Mouse (Mus musculus): ENCODE measurements around the gene Gm49384. TPM values are rescaled to one million over a fixed set of nuclear protein-coding genes. Genes with fewer than 3 reads are reported as not detected.

Gene Gm49384
- polyA plus RNA-seq, 1 experiment from 2014 or later = 8.7 TPM

DNA sequence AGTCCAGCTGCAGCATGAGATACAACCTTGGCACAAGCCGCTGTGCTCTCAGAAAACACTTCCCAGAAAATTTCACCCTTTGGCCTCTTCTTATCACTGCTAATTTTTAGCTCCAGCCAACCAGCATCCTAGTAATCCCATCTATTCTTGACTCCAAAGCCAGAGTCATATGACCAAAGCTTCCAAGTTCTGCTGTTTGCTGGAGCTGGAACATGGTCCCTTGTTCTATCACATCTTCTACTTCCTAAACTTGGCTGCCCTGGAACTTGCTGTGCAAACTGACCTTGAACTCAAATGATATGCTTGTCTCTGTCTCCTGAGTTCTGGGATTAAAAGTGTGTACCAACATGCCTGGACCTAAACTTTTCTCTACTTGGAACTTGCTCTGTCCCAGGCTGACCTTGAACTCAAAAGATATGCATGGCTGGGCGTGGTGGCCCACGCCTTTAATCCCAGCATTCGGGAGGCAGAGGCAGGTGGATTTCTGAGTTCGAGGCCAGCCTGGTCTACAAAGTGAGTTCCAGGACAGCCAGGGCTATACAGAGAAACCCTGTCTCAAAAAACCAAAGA, 56.8 kb downstream of the Gm49384 start:
- no peak for TF ChIP-seq EP300 (optimal IDR thresholded peaks at IDR 0.05)
- TF ChIP-seq CTCF (IDR thresholded peaks at IDR 0.05; ENCODE audit: low read depth) = no peak
- no peak for DNase-seq (ENCODE audit: low spot score)
- H3K9ac ChIP-seq (ENCODE audit: low read length) = no peak overlapping the region
- ATAC-seq (ENCODE audit: low FRiP score, low TSS enrichment) = no peak
- H3K27me3 ChIP-seq (ENCODE audit: control insufficient read depth, insufficient read depth, low read length) = no peaks in the 10 kb centered on the region
- WGBS = 90% methylated on average over 5 of the region's 5 CpGs
- H3K4me1 ChIP-seq (replicated peaks; ENCODE audit: control insufficient read depth, insufficient read depth) = no peaks in the 10 kb centered on the region
- H3K36me3 ChIP-seq (ENCODE audit: control insufficient read depth, insufficient read depth, low read length) = no peaks in the 10 kb centered on the region
- no peaks in the 10 kb centered on the region for H3K9me3 ChIP-seq (ENCODE audit: control insufficient read depth, low read length)
- no peak overlapping the region for H3K27ac ChIP-seq (replicated peaks)
- no peak overlapping the region for H3K4me2 ChIP-seq (replicated peaks; ENCODE audit: low read depth)
- no peak overlapping the region for H3K4me3 ChIP-seq (ENCODE audit: low read depth, low read length)

- Histone ChIP-seq H3K9ac (ENCODE audit: low read length) (no peak overlapping the region), H3K4me1 (replicated peaks; ENCODE audit: control insufficient read depth, insufficient read depth) (no peaks in the 10 kb centered on the region), H3K9me3 (ENCODE audit: control insufficient read depth, low read length) (no peaks in the 10 kb centered on the region), H3K4me2 (replicated peaks; ENCODE audit: low read depth) (no peak overlapping the region), H3K27me3 (ENCODE audit: control insufficient read depth, insufficient read depth, low read length) (no peaks in the 10 kb centered on the region), H3K27ac (replicated peaks) (no peak overlapping the region), H3K36me3 (ENCODE audit: control insufficient read depth, insufficient read depth, low read length) (no peaks in the 10 kb centered on the region), H3K4me3 (ENCODE audit: low read depth, low read length) (no peak overlapping the region)
- no peak for TF ChIP-seq EP300 (optimal IDR thresholded peaks at IDR 0.05)
- TF ChIP-seq CTCF (IDR thresholded peaks at IDR 0.05; ENCODE audit: low read depth) = no peak
- ATAC-seq (ENCODE audit: low FRiP score, low TSS enrichment) (no peak), DNase-seq (ENCODE audit: low spot score) (no peak)
- WGBS = 73% methylated on average over 6 of the region's 6 CpGs
Measured at GRCm38 (mm10) chr12:69143460-69143859, 60.6 kb downstream of the Gm49384 start.

- TF ChIP-seq EP300 (optimal IDR thresholded peaks at IDR 0.05) (no peak), CTCF (IDR thresholded peaks at IDR 0.05; ENCODE audit: low read depth) (no peak)
- no peak overlapping the region for H3K4me2 ChIP-seq (replicated peaks; ENCODE audit: low read depth)
- H3K27ac ChIP-seq (replicated peaks) = no peak overlapping the region
- no peaks in the 10 kb centered on the region for H3K4me1 ChIP-seq (replicated peaks; ENCODE audit: control insufficient read depth, insufficient read depth)
- ATAC-seq (ENCODE audit: low FRiP score, low TSS enrichment) (no peak), DNase-seq (ENCODE audit: low spot score) (no peak)
- no peak overlapping the region for H3K9ac ChIP-seq (ENCODE audit: low read length)
- WGBS = 85% methylated on average over 7 of the region's 7 CpGs
- H3K27me3 ChIP-seq (ENCODE audit: control insufficient read depth, insufficient read depth, low read length) = no peaks in the 10 kb centered on the region
- H3K4me3 ChIP-seq (ENCODE audit: low read depth, low read length) = no peak overlapping the region
- H3K9me3 ChIP-seq (ENCODE audit: control insufficient read depth, low read length) = no peaks in the 10 kb centered on the region
- no peaks in the 10 kb centered on the region for H3K36me3 ChIP-seq (ENCODE audit: control insufficient read depth, insufficient read depth, low read length)
Measured at GRCm38 (mm10) chr12:69139841-69140240, 64.2 kb downstream of the Gm49384 start.

Small RNA genes lying within 50 kb of the gene (microRNA-seq; reads per million reads assigned to microRNA genes)
- gene Gm47287 (not detected), gene Gm47295 (not detected)

Other genes with a start within 250 kb of the Gm49384 start
- 1,988 and 2,229 TPM in 2 replicates for gene Rps29, start 45.1 kb downstream of the Gm49384 start, polyA plus RNA-seq (2015; fragmentation: Nextera tagmentation; extraction: Ambion mirVana)
- gene Lrr1, start 35.5 kb downstream of the Gm49384 start, polyA plus RNA-seq (2015; fragmentation: Nextera tagmentation; extraction: Ambion mirVana) = 4.3 and 5.2 TPM in 2 replicates
- 843 and 974 TPM in 2 replicates for gene Rpl36al, start 20.2 kb downstream of the Gm49384 start, polyA plus RNA-seq (2015; fragmentation: Nextera tagmentation; extraction: Ambion mirVana)
- gene Mgat2, start 20.1 kb downstream of the Gm49384 start, polyA plus RNA-seq (2015; fragmentation: Nextera tagmentation; extraction: Ambion mirVana) = 52.3 and 54.4 TPM in 2 replicates
- gene Gm49383, start 7.2 kb downstream of the Gm49384 start, polyA plus RNA-seq (2015; fragmentation: Nextera tagmentation; extraction: Ambion mirVana) = 6.9 and 10.3 TPM in 2 replicates
- gene Dnaaf2, start 5.8 kb downstream of the Gm49384 start, polyA plus RNA-seq (2015; fragmentation: Nextera tagmentation; extraction: Ambion mirVana) = 4.0 and 5.2 TPM in 2 replicates
- gene Pole2, start 23.9 kb upstream of the Gm49384 start, polyA plus RNA-seq (2015; fragmentation: Nextera tagmentation; extraction: Ambion mirVana) = 8.0 and 9.0 TPM in 2 replicates
- gene Klhdc1, start 36.9 kb upstream of the Gm49384 start, polyA plus RNA-seq (2015; fragmentation: Nextera tagmentation; extraction: Ambion mirVana) = 20.2 and 20.4 TPM in 2 replicates
- gene Klhdc2, start 92.4 kb upstream of the Gm49384 start, polyA plus RNA-seq (2015; fragmentation: Nextera tagmentation; extraction: Ambion mirVana) = 60.6 and 61.6 TPM in 2 replicates
- 46.5 and 50.0 TPM in 2 replicates for gene Nemf, start 152.9 kb upstream of the Gm49384 start, polyA plus RNA-seq (2015; fragmentation: Nextera tagmentation; extraction: Ambion mirVana)
- 97.8 and 116 TPM in 2 replicates for gene Arf6, start 167.9 kb upstream of the Gm49384 start, polyA plus RNA-seq (2015; fragmentation: Nextera tagmentation; extraction: Ambion mirVana)
- gene Gm9887, start 168.2 kb upstream of the Gm49384 start, polyA plus RNA-seq (2015; fragmentation: Nextera tagmentation; extraction: Ambion mirVana) = 2.4 and 4.1 TPM in 2 replicates

All from stomach, postnatal 0 days (tissue).